Mouse (Mus musculus) monocyte, adult 5-6 weeks (primary cell): ENCODE data around the gene Akap10. TPM values are rescaled to one million over a fixed set of nuclear protein-coding genes. Genes with fewer than 3 reads are reported as not detected.
"Not testable (repeated sequence)": the region's sequence is repeated elsewhere in the genome, so short reads cannot be mapped to it uniquely, and the experiment has no call there.

Experiments
- ATAC-seq: fragments of 153-309, 156-312 bp; replicated peaks from 2 replicates; pipeline ENCODE4 v1.8.0; 2017; ENCODE audit warnings: mild to moderate bottlenecking; ENCODE audit not compliant: low TSS enrichment, insufficient number of reproducible peaks, severe bottlenecking, poor library complexity, low FRiP score
- total RNA-seq: library from RNA; stranded (forward); fragments of 200-1000, 200-491, 200-594 nt; gene quantifications from 3 replicates; pipeline ENCODE4 v1.2.3, GENCODE M21; 2017

Akap10 gene
- total RNA-seq, 1 experiment from 2014 or later = 59.7 TPM

GRCm38 (mm10) chr11:61852916-61853315 is 77.1 kb downstream of the Akap10 start:
- ATAC-seq = no peak

- ATAC-seq = no peak
Observed at GRCm38 (mm10) chr11:61851195-61851594, 78.9 kb downstream of the Akap10 start.

GRCm38 (mm10) chr11:61840663-61841062 is 89.4 kb downstream of the Akap10 start:
- not testable (repeated sequence) for ATAC-seq

GRCm38 (mm10) chr11:61839940-61840339 is 90.1 kb downstream of the Akap10 start:
- no peak for ATAC-seq

GRCm38 (mm10) chr11:61839182-61839581 is 90.9 kb downstream of the Akap10 start:
- ATAC-seq = no peak

Other genes with a start within 250 kb of the Akap10 start
- gene Fam83g, start 246.2 kb downstream of the Akap10 start, total RNA-seq = 0.10 TPM in 1 of 3 replicates, not detected in the others
- gene Slc5a10, start 209.4 kb downstream of the Akap10 start, total RNA-seq = not detected in 3 replicates
- 40.0 to 51.1 TPM (median 48.5 TPM) in 3 replicates for gene Prpsap2, start 168.2 kb downstream of the Akap10 start, total RNA-seq
- 17.3 to 41.0 TPM (median 19.7 TPM) in 3 replicates for gene Ulk2, start 75.2 kb downstream of the Akap10 start, total RNA-seq
- 37.8 to 63.9 TPM (median 41.1 TPM) in 3 replicates for gene Specc1, start 26.5 kb upstream of the Akap10 start, total RNA-seq